Comparison of ENCODE assay signal across 9 mouse cellular contexts in the genomic region with DNA sequence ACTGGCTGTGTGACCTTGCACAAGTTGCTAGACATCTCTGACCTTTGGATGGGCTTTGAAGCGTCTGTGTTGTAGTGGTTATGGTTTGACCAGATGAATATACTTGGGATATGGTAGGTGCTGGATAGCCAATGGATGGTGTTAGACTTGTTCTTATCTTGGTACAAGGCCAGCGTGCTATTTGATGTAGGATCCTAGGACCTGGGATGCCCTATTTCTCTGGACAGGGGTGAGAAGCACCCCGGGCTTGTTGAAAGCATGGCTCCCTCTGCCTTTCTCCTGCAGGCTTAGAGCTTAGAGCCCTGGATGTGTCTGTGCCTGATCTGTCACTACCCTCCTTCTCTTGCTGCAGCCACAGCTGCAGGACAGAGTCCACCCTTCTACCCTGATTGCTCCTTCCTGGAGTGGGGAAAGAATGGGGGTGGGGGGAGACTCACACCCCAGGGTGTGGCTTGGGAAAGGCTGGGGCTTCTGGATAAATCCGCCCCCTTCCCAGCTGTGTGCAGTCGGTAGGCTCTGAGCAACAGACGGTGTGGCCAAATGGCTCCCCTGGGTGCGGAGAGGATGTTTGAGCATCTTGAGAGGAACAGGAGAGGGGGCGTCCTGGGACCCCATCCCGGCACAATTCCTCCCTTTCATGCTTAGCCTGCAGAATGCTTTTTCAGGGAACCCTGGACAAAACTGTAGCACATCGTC. TPM values are rescaled to one million over a fixed set of nuclear protein-coding genes. Genes with fewer than 3 reads are reported as not detected.
DNase-seq lines count a peak whose midpoint lies in the region; ATAC-seq and TF ChIP-seq lines count a peak whose summit lies in the region.
"Had no signal": no experiment of that assay in that cellular context is flagged by ENCODE, and none has a peak within 500 bp of the region (broad histone marks: within the 10 kb centered on the region; RNA-seq: fewer than 3 reads in every experiment).

No protein-coding gene starts in this region.

- DNase-seq in lung, adult 2 months = no peak
- no peak for DNase-seq in lung, postnatal 25 days (ENCODE audit: low spot score)
- peak; percentile 74 for DNase-seq in heart, postnatal 0 days (ENCODE audit: low spot score)
- peak; percentile 32 to 45 for DNase-seq in layer of hippocampus, postnatal 14 days (ENCODE audit: low spot score in 2 of 2)
- DNase-seq in retina, postnatal 1 day = no peak

- H3K79me2 ChIP-seq in myocyte (ENCODE audit: control insufficient read depth, insufficient read depth) = peaks cover 86% of the 10 kb centered on the region

- no peak overlapping the region for H3ac ChIP-seq in myocyte (ENCODE audit: control insufficient read depth, insufficient read length)

- H3K27ac ChIP-seq in forebrain, embryonic 12.5 days = peak overlapping the region; percentile 25; the same call in 1 of the 2 replicates
- peak overlapping the region; percentile 91 for H3K27ac ChIP-seq in heart, postnatal 0 days (ENCODE audit: low read depth)

- peak; percentile 17; the same call in 1 of the 2 replicates for TF ChIP-seq POLR2A in lung, adult 2 months (IDR thresholded peaks at IDR 0.05; ENCODE audit: borderline replicate concordance, extremely low read depth, low read depth, low read length)
- TF ChIP-seq POLR2A in myocyte (IDR thresholded peaks at IDR 0.05; ENCODE audit: insufficient read length, low read depth) = peak; percentile 50

- no peak for ATAC-seq in forebrain, embryonic 12.5 days (ENCODE audit: low FRiP score)
- peak; percentile 62 for ATAC-seq in heart, postnatal 0 days (ENCODE audit: insufficient read depth, low read depth)
- ATAC-seq in inflammation-experienced regulatory T-cells, adult 6 months = no peak

- WGBS in lung, adult 2 months = 26% methylated on average over 10 of the region's 10 CpGs
- 41% methylated on average over 10 of the region's 10 CpGs for WGBS in forebrain, embryonic 12.5 days
- WGBS in heart, postnatal 0 days = 15% methylated on average over 10 of the region's 10 CpGs

- H3K4me3 ChIP-seq in lung, adult 2 months (replicated peaks; ENCODE audit: extremely low read depth, low read depth, low read length) = no peak overlapping the region
- H3K4me3 ChIP-seq in forebrain, embryonic 12.5 days (replicated peaks) = no peak overlapping the region
- peak overlapping the region; percentile 23 for H3K4me3 ChIP-seq in heart, postnatal 0 days (ENCODE audit: low read depth, low read length)
- H3K4me3 ChIP-seq in myocyte = peak overlapping the region; percentile 16

- 0 out of 2 replicates have a peak, but pooled peaks have one; percentile 57 for TF ChIP-seq EP300 in heart, postnatal 0 days (IDR thresholded peaks at IDR 0.05; ENCODE audit: low read depth)

- no peaks in the 10 kb centered on the region for H3K9me3 ChIP-seq in forebrain, embryonic 12.5 days
- H3K9me3 ChIP-seq in heart, postnatal 0 days (replicated peaks; ENCODE audit: control insufficient read depth, low read length) = no peaks in the 10 kb centered on the region

- no peak overlapping the region for H3K9ac ChIP-seq in forebrain, embryonic 12.5 days
- peak overlapping the region; percentile 40 for H3K9ac ChIP-seq in heart, postnatal 0 days (replicated peaks; ENCODE audit: low read depth, low read length)

- no peaks in the 10 kb centered on the region for H3K36me3 ChIP-seq in forebrain, embryonic 12.5 days (replicated peaks)
- H3K36me3 ChIP-seq in heart, postnatal 0 days (replicated peaks; ENCODE audit: control insufficient read depth, insufficient read depth, low read length) = no peaks in the 10 kb centered on the region
- no peaks in the 10 kb centered on the region for H3K36me3 ChIP-seq in myocyte (ENCODE audit: control insufficient read depth, insufficient read depth)

- H3K27me3 ChIP-seq in forebrain, embryonic 12.5 days = no peaks in the 10 kb centered on the region; the same call in 1 of the 2 replicates
- H3K27me3 ChIP-seq in heart, postnatal 0 days (ENCODE audit: control insufficient read depth, insufficient read depth, low read length) = no peaks in the 10 kb centered on the region
- no peaks in the 10 kb centered on the region for H3K27me3 ChIP-seq in myocyte (ENCODE audit: control insufficient read depth, insufficient read depth, insufficient read length)

- H3K4me1 ChIP-seq in lung, adult 2 months (ENCODE audit: control insufficient read depth, insufficient read depth, low read length) = peaks cover 13% of the 10 kb centered on the region
- H3K4me1 ChIP-seq in forebrain, embryonic 12.5 days = peaks cover 49% of the 10 kb centered on the region
- peaks cover 89% of the 10 kb centered on the region for H3K4me1 ChIP-seq in heart, postnatal 0 days (ENCODE audit: control insufficient read depth, insufficient read depth)

- no peak overlapping the region for H3K4me2 ChIP-seq in forebrain, embryonic 12.5 days
- peak overlapping the region; percentile 60 for H3K4me2 ChIP-seq in heart, postnatal 0 days (ENCODE audit: low read depth, low read length)
- peak overlapping the region; percentile 97 for H3K4me2 ChIP-seq in myocyte (ENCODE audit: low read depth)

- no peak for TF ChIP-seq CTCF in lung, adult 2 months (IDR thresholded peaks at IDR 0.05; ENCODE audit: insufficient read depth, low read length)
- TF ChIP-seq CTCF in heart, postnatal 0 days (IDR thresholded peaks at IDR 0.05; ENCODE audit: low read depth) = no peak

TF ChIP-seq in myocyte, 11 proteins besides CTCF, POLR2A, EP300 and RAD21:
- TF ChIP-seq E2F4 (IDR thresholded peaks at IDR 0.05; ENCODE audit: insufficient read depth) (no peak), TCF12 (IDR thresholded peaks at IDR 0.05; ENCODE audit: insufficient read depth, poor library complexity, severe bottlenecking) (no peak), REST (IDR thresholded peaks at IDR 0.05; ENCODE audit: insufficient read depth, insufficient read length) (no peak), POLR2AphosphoS2 (IDR thresholded peaks at IDR 0.05; ENCODE audit: insufficient read length, low read depth) (peak; percentile 49), MAX (IDR thresholded peaks at IDR 0.05; ENCODE audit: low read depth) (no peak), MYOD1 (IDR thresholded peaks at IDR 0.05; ENCODE audit: control insufficient read depth in 1 of 3, insufficient read length in 2 of 3, low read depth in 2 of 3) (peak; percentile 6 to 65 (median 12)), MYOG (IDR thresholded peaks at IDR 0.05; ENCODE audit: control insufficient read depth in 1 of 3, insufficient read depth in 1 of 3, insufficient read length in 2 of 3, low read depth in 2 of 3) (peak in 2 of 3 experiments; percentile 41 to 66), TCF3 (IDR thresholded peaks at IDR 0.05; ENCODE audit: insufficient read length, low read depth) (no peak), USF1 (IDR thresholded peaks at IDR 0.05; ENCODE audit: low read depth) (no peak), SRF (IDR thresholded peaks at IDR 0.05; ENCODE audit: control insufficient read depth, insufficient read length, low read depth) (no peak), CEBPB (IDR thresholded peaks at IDR 0.05; ENCODE audit: insufficient read depth, poor library complexity, severe bottlenecking) (no peak)

RNA-seq across cellular contexts. Expression of gene Hspg2, which starts 7.6 kb away (rescaled TPM):
- 67.8 and 76.2 TPM in 2 replicates for polyA plus RNA-seq in lung, adult 2 months (2012; rRNA removed)
- 8.0 and 8.9 TPM in 2 replicates for polyA plus RNA-seq in forebrain, embryonic 12.5 days (2016; fragmentation: Nextera tagmentation; extraction: Ambion mirVana)
- total RNA-seq in heart, postnatal 0 days (2014; rRNA removed; ENCODE audit: low replicate concordance) = 473 and 516 TPM in 2 replicates
- polyA plus RNA-seq in heart, postnatal 0 days (2015; fragmentation: Nextera tagmentation; extraction: Ambion mirVana) = 41.2 and 42.4 TPM in 2 replicates
- total RNA-seq in layer of hippocampus, postnatal 14 days (2021) = 10 to 100 TPM; 11.5 to 17.9 TPM
- polyA plus RNA-seq in myocyte (2012; fragmentation: generic; extraction: Trizol) = 209 TPM
- not detected for polyA plus RNA-seq in inflammation-experienced regulatory T-cells, adult 6 months (2017; shearing (Covaris generic))

RNA-seq across cellular contexts. Expression of gene 1700013G24Rik, which starts 23.1 kb away (rescaled TPM):
- polyA plus RNA-seq in lung, adult 2 months (2012; rRNA removed) = 0.15 TPM in 1 of 2 replicates, not detected in the other
- not detected in 2 replicates for polyA plus RNA-seq in forebrain, embryonic 12.5 days (2016; fragmentation: Nextera tagmentation; extraction: Ambion mirVana)
- total RNA-seq in heart, postnatal 0 days (2014; rRNA removed; ENCODE audit: low replicate concordance) = not detected in 2 replicates
- not detected in 2 replicates for polyA plus RNA-seq in heart, postnatal 0 days (2015; fragmentation: Nextera tagmentation; extraction: Ambion mirVana)
- total RNA-seq in layer of hippocampus, postnatal 14 days (2021) = not detected
- 0.55 TPM for polyA plus RNA-seq in myocyte (2012; fragmentation: generic; extraction: Trizol)
- polyA plus RNA-seq in inflammation-experienced regulatory T-cells, adult 6 months (2017; shearing (Covaris generic)) = not detected
- polyA plus RNA-seq: large intestine, adult 2 months had no signal

RNA-seq across cellular contexts. Expression of gene Cela3b, which starts 45.9 kb away (rescaled TPM):
- 0.57 and 12.5 TPM in 2 replicates for polyA plus RNA-seq in lung, adult 2 months (2012; rRNA removed)
- not detected in 2 replicates for polyA plus RNA-seq in forebrain, embryonic 12.5 days (2016; fragmentation: Nextera tagmentation; extraction: Ambion mirVana)
- total RNA-seq in heart, postnatal 0 days (2014; rRNA removed; ENCODE audit: low replicate concordance) = not detected in 2 replicates
- not detected in 2 replicates for polyA plus RNA-seq in heart, postnatal 0 days (2015; fragmentation: Nextera tagmentation; extraction: Ambion mirVana)
- total RNA-seq in layer of hippocampus, postnatal 14 days (2021) = not detected
- polyA plus RNA-seq in myocyte (2012; fragmentation: generic; extraction: Trizol) = 0.38 TPM
- not detected for polyA plus RNA-seq in inflammation-experienced regulatory T-cells, adult 6 months (2017; shearing (Covaris generic))

Comparison
In these comparisons a context has a peak if more than half of its experiments do, and no peak if none do; other contexts are left out.
1. DNase-seq: peak in heart, postnatal 0 days (single experiment) and layer of hippocampus, postnatal 14 days (2 of 2); none in lung, adult 2 months (single experiment), lung, postnatal 25 days (single experiment) and retina, postnatal 1 day (single experiment).
2. H3K4me3 ChIP-seq: peak in heart, postnatal 0 days (single experiment) and myocyte (single experiment); none in lung, adult 2 months (single experiment) and forebrain, embryonic 12.5 days (single experiment).